Mouse (Mus musculus) mesoderm, embryonic 11.5 days (tissue): ENCODE data around the gene Siae.

Source experiments
- DNase-seq: peaks from one replicate; pipeline ENCODE4 v3.0.0-alpha.2; 2012; ENCODE audit warnings: low read depth, low spot score

Gene Siae

GRCm38 (mm10) chr9:37540701-37541575, 14.6 kb upstream of the Siae start:
- no peak for DNase-seq

DNA sequence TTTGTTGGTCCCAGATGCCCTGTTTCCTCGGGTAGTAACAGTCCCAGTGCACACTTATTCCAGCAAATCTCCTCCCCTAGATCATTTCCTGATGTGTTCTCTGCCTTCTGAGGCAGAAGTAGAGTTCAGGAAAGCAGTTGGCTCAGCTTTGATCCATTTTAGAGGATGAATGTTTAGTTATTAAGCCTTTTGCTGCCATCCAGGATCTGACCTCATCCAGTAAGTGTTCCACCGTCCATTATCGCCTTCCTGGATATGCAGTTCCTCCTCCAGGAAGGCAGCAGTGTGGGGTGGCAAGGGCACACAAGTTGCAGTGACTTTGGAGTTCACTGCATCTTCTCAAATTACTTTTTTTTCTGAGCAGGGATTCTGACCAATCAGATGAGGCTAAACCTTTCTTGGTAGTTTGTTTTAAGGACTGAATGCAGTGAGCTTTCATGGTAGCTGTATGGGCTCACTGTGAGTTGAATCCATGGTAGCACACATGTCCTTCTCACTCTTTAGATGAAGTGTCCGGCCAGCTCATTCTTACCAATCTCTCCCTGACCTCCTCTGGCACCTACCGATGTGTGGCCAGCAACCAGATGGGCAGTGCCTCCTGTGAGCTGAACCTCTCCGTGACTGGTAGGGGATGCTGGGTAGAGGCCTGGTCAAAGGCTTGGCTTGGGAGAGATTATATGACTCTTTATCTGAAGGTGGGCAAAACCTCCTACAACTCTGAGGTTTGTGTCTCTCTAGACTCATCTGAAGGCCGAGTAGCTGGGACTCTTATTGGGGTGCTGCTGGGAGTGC, 13.5 kb upstream of the Siae start:
- no peak for DNase-seq

DNA sequence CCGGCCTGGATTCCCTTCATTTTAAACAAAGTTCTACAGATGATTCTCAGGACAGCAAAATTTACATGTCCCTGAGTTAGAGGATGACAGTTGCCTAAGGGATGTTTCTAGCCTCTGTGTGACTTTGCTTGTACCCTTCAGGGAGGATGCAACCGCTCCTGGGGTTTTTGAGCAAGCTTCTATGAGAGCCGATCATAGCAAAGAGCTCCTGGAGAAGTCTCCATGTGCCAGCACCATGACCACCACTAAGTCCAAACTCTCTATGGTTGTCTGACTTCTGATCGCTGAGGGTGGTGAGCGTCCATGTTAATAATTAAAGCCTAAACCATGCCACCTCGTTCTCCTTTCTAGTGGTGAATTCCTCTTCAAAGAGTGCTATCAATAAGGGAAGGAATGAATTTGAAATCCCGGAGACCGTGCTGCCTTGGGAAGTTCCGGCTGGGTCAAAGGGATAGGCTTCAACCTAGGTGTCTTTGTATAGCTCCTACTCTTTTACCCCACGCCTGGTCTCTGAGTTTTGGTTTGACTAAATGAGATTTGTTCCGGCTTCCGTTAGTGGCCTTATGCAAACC, 11.5 kb upstream of the Siae start:
- no peak for DNase-seq

GRCm38 (mm10) chr9:37544447-37545165, 10.9 kb upstream of the Siae start:
- peak; percentile 71 for DNase-seq

DNA sequence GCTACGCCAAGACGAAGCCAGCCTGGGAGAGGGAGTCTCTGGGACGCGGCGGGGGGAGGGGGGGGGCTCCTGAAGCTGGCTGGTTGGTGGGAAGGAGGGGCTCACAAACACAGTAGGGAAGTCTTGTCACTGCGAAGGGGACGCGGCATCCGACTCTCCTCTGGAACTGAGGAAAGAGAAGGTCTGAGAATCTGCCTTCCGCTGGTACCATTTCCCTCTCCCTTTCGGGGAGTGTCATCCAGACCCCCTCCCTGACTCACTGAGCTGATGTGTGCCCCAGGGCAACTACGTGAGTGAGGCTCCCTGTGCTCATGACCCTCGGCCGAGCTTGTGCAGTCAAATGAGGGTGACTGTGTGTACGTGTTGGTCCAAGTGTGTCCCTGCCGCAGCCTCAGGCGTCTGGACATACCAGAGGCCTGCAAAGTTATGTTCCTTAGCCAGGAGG, 10.3 kb upstream of the Siae start:
- no peak for DNase-seq

GRCm38 (mm10) chr9:37545847-37546452, 9.5 kb upstream of the Siae start:
- no peak for DNase-seq

- no peak for DNase-seq
Measured at GRCm38 (mm10) chr9:37546889-37547288, 8.6 kb upstream of the Siae start.

- DNase-seq: no peak
Measured at GRCm38 (mm10) chr9:37550435-37550834, 5.1 kb upstream of the Siae start.

GRCm38 (mm10) chr9:37551751-37552531, 3.6 kb upstream of the Siae start:
- DNase-seq: no peak

DNA sequence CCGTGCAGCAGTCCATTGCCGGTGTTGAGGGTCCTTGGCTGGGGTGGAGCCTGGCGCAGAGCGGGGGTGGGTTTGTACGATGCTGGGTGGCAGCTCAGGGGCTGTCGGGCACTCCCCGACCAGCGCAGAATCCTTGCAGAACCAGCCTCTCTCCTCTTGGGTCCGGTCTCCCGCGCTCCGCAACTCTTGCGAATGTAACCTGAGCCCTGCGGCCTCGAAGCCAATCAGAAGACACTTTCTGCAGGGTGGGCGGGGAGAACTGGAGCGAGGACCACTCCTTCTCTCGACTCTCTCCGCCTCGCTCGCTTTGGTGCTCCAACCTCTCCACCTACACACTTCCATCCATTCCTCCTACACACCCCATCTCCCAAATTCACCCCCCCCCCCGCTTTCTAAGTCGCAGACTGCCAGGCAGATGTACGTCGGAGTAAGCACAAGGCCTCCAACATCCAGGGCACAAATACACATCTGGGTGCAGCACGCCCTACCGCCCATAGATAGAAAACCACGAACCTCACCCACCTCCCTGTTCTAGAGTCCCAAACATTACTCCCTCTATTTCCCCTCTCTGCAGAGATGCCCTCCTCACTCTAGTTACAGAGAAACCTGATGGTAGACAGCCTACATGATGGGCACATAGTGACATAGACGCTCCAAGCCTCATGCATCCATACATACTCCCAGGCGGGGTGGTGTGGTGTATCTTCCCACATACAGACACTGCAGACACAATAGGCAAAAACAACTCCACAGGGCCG, 2.8 kb upstream of the Siae start, which contains the start of gene Nrgn:
Gene Nrgn (minus strand): TSS at position 369 of the 758 bp plus-strand sequence.
- peak; percentile 89 for DNase-seq

- DNase-seq: no peak
Measured at GRCm38 (mm10) chr9:37554279-37554678, 1.2 kb upstream of the Siae start.

DNA sequence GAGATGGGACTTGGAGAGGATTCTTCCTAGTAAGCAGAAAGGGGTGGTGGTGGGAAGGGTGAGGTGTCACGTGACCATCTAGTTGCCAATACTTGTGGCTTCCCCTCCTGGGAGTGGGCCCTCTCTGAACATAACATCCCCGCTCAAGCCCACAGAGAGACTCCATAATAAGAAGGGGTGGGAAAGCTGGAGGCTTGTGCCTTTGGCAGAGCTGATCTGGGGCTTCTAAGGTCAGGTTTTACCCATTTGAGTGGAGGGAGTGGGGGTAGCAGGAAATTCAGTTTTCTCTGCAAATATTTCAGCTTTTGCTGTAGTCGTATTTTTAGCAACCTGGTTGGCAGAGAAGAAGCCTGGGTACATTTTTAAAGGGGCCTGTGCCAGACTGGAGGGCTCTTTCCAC, 868 bp downstream of the Siae start:
- no peak for DNase-seq

- DNase-seq: no peak
Measured at GRCm38 (mm10) chr9:37560617-37561016, 5.1 kb downstream of the Siae start.

GRCm38 (mm10) chr9:37563805-37564204, 8.3 kb downstream of the Siae start:
- no peak for DNase-seq

DNA sequence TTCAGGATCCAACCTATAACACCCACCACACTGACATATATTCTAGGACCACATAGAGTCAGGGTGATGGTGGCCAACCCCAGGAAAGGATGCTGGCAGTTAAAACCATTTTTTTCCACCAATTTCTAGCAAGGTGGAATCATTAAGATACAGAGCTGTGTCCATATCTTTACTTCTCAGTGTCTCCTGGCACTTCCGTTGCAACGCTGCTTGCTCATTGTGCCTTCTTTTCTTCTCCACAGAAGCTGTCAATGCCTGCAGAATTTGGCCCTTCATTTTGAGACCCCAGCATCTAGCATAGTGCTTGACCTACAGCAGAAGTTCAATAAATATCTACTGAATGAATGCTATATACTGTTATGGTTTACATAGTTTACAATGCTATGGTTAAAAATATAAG, 11.5 kb downstream of the Siae start:
- DNase-seq: no peak

- DNase-seq: no peak
Measured at GRCm38 (mm10) chr9:37567454-37567853, 12.0 kb downstream of the Siae start.

- DNase-seq: no peak
Measured at GRCm38 (mm10) chr9:37567892-37568604, 12.6 kb downstream of the Siae start.

- no peak for DNase-seq
Measured at GRCm38 (mm10) chr9:37568605-37569214, 13.2 kb downstream of the Siae start.
